Mouse (Mus musculus) granulocyte monocyte progenitor cell, adult 5-6 weeks (primary cell): ENCODE measurements around the gene Spc24. TPM values are rescaled to one million over a fixed set of nuclear protein-coding genes. Genes with fewer than 3 reads are reported as not detected.
"Not testable (repeated sequence)": the region's sequence is repeated elsewhere in the genome, so short reads cannot be mapped to it uniquely, and the experiment has no call there.

ENCODE experiments used
- ATAC-seq: replicated peaks from 2 replicates; pipeline ENCODE4 v1.8.0; 2016; ENCODE audit warnings: mild to moderate bottlenecking, moderate TSS enrichment, inconsistent platforms; ENCODE audit not compliant: poor library complexity, severe bottlenecking
- total RNA-seq, 2 experiments: library from RNA; stranded (forward) in 1 of 2; stranded (reverse) in 1 of 2; fragments of 200-712, 200-1000 nt in 1 of 2; fragments of >200 nt in 1 of 2; fragmentation: Nextera tagmentation in 1 of 2; gene quantifications; 2 replicates each; pipeline ENCODE4 v1.2.3; 2014 to 2017

The Spc24 gene
- total RNA-seq (2014; fragmentation: Nextera tagmentation) (31.4 and 46.5 TPM in 2 replicates), total RNA-seq (2017) (117 and 138 TPM in 2 replicates)

DNA sequence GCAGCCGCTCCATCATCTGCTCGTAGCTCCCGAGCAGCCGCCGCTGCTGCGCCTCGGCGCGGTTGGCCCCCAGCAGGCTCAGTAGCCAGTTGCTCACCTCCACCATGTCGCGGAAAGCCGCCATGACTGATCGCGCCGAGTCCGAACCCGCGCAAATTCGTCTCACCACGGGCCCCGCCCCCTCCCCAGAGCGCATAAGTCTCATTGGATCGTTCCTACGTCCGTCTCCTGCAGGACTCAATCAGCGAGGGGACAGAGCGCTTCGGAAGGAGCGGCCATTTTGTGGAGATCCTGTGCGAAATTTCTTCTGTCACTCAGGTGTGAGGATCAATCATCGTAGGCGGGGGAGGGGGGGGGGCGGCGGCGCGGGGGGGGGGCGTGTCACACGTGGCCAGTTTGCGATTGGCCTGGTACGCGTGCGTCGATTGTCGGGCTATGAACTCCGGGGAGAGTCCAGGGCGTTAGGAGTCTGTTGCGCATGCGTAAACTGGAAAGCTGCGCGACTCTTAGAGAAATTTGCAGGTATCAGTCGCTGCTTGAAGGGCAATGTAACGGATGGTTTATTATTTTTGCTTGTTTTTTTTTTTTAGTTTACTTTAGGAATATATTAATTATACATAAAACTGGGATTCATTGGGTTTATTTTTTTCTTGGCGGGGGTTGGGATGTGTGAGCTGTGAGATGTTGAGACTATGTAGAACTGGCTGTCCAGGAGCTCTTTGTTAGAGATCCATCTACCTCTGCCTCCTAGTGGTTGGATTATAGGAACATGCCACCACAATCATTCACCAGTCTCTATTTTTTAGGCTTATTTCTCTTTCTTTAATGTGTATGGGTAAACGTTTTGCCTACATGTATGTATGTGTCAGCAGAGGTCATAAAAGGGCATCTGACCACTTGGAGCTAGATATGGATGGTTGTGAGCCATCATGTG is at the start of gene Spc24:
Gene Spc24 (minus strand): TSS at position 149 of the 934 bp plus-strand sequence.
- peak; percentile 93 for ATAC-seq

- 0 out of 2 replicates have a peak, but pooled peaks have one; percentile 21 for ATAC-seq
These were observed 48.5 kb upstream of the Spc24 start for GRCm38 (mm10) chr9:21808561-21808960.

GRCm38 (mm10) chr9:21806976-21807375 is 46.9 kb upstream of the Spc24 start:
- no peak for ATAC-seq

DNA sequence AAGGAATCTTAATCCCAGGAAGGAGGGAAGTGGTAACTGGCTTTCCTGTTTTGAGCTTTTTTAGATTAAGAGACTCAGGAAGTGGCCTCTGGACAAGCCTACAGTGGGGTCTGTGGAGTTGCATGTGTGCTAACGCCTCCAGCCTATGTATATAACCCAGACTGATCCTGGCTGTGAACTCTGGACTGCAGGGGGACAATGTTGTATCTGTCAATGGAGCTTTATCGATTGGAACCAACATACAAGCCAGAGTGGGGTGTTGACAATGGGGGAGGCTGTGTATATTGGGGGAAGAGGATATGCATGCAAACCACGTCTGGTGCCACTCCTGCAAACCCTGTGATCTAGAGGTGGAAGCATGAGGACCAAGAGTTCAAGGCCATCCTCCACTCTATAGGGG is 46.3 kb upstream of the Spc24 start:
- peak; percentile 15; the same call in 1 of the 2 replicates for ATAC-seq

DNA sequence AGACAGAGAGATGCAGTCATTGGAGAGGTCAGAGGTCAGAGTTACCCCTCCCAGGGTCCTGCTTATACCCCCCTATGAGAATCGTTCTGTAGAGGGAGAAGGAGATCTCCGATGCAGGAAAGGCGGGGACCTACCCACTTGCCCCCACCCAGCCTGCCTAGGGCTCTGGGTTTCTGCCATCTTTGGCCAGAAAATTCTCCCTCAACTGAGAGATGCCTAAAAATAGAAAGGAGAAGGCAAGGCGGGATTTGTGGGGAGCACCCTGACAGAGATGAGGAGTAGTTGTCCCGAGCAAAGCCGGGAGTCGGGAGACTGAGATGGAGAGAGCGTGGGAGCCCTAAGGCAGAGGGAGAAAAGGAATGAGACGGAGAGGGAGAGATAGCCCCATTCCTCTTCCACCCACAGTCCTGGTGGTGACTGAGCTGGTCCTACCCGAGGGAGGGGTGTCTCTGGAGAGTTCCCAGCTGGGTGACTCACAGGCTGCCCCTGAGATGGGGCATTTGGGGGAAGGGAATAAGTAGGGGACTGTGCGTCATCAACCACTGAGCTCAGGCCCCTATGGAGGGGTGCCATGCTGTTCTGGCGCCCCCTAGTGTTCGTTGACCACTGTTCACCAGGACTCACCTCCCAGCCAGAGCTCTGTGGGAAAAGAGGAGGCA is 44.0 kb upstream of the Spc24 start:
- ATAC-seq = peak; percentile 84

GRCm38 (mm10) chr9:21801591-21801990 is 41.5 kb upstream of the Spc24 start:
- ATAC-seq = no peak

GRCm38 (mm10) chr9:21801121-21801520 is 41.0 kb upstream of the Spc24 start:
- ATAC-seq = no peak

DNA sequence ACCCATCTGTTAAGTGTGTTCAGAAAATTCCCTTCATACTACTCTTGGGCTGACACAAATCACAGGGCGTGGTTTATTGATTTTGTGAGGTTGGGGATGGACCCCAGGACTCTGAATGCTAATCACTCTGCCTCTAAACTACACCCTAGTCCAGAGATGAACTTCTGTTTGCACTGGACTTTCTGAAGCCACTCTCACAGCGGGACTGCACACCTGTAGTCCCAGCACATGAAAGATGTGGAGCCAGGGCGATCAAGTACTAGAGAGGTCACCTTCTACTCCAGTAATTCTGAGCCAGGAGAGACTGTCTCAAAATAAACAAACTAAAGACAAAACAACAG is 38.9 kb upstream of the Spc24 start:
- no peak for ATAC-seq

GRCm38 (mm10) chr9:21798345-21799009 is 38.4 kb upstream of the Spc24 start, which contains the start of gene Kank2:
Kank2 (minus strand) TSS chr9:21798744.
- ATAC-seq = peak; percentile 80

DNA sequence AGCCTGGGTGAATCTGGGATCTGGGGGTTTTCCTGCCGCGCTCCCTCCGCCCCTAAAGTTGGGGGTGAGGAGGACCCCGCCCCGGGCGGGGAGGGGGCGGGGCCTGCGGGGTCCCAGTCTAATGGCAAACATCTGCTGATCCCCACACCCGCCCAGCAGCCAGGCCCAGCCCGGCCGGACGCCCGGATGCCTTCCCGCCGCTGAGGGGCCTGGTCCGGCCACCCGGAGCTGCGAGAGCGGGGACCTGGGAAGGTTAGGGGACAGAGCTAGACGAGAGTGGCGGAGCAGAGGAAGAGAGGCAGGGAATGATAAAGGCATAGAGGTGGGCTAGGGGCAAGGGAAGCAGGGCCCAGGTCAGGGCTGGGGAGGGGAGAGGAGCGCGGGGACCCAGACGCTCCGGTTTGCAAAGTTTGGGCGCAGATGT is 37.8 kb upstream of the Spc24 start:
- peak; percentile 9; the same call in 1 of the 2 replicates for ATAC-seq

DNA sequence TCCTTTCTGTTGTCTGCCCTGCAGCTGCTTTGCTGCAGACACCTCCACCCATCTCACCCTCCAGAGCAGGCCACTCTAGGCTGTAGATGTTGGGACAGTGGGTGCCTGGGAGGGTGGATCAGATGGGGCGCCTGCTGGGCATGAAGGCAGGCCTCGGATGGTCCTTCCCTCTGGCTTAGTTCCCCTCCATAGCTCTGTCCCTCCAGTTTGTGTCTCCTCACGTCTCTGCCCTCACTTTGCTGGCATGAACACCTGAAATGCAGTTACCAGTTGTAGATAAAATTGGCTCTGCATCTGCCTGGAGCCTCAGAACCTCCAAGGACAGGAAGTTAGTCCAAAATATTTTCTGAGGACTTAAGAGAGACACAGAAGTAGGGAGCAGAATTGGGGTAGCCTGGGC is 36.8 kb upstream of the Spc24 start:
- ATAC-seq = no peak

DNA sequence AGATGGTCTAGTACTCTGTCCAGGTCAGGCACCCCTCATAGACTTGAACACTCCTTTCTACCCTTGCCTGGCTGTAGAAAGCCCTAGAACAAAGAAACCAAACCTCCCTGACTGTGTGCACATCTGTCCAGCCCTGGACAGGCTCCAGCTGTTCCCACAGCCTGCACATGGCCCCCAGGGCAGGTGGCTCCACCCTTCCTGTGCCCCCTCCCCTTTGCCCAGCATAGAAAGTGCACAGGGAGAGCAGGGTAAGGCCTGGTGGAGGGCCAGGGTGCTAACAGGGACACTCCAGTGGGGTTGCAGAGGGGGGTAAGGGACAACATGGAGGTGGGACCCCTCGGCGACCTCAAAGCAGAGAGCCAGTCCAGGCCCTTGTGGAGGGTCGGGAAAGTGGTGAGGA is 36.2 kb upstream of the Spc24 start:
- ATAC-seq = no peak

- ATAC-seq = no peak
These were observed 35.5 kb upstream of the Spc24 start for GRCm38 (mm10) chr9:21795579-21795978.

DNA sequence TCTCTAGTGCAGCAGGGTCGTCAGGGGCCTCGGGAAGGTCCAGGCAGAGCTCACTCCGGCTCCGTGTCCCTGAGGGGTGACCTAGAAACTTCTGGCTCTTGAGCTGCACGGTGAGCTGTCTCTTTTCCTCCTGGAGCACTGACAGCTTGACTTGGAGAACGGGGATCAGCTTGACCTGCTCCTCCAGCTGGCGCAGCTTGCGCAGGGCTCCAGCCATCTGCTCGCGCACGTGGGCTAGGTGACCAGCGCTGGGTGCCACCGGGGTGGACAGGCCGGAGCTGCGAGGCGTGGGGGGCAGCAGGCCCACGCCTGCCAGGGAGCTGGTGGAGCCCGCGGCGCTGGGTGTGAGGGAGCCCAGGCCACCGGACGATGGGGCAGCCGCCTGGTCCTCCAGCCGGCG is 34.8 kb upstream of the Spc24 start:
- no peak for ATAC-seq

DNA sequence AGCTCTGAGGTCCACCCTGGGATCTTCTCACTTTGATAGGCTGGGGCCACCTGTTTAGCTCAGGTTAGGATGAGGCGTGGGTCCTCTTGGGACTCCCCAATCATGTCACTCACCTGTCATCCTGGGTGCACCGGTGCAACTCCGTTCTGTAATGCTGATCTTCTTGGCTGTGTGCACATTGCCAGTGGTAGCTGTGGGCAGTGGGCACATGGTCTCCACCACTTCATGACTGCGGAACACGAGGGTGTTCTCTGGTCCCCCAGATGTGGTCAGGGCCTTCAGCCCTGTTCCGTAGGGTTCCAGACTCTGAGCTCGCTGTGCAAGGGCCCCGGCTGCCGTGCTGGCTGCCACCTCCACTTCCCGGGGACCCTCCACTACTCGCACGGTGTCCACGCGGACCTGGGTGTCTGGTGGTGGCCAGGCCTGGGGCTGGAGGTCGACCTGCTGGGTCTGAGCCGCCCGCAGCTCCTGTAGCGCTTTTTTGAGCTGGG is 34.3 kb upstream of the Spc24 start:
- no peak for ATAC-seq

GRCm38 (mm10) chr9:21793507-21793906 is 33.4 kb upstream of the Spc24 start:
- ATAC-seq = not testable (repeated sequence)

GRCm38 (mm10) chr9:21792644-21793043 is 32.5 kb upstream of the Spc24 start:
- ATAC-seq = peak; percentile 66

DNA sequence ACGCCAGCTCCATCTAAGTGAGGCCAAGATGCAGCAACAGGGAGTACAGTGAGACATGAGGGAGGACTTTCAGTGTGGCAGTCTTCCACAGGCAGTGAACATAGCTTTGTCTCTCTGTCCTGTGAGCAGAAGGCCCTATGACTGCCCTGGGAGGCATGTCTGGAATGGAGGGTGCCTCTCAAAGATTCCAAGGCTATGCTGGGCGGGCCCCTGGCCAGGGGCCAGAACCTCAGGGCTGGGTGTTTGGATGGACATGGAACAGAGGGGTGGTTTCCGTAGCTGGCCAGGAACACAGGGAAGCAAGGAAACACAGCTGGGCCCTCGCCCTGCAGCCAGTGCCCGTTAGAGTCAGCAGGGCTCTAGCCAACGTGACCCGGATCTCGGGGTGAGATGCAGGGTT is 31.8 kb upstream of the Spc24 start:
- no peak for ATAC-seq

DNA sequence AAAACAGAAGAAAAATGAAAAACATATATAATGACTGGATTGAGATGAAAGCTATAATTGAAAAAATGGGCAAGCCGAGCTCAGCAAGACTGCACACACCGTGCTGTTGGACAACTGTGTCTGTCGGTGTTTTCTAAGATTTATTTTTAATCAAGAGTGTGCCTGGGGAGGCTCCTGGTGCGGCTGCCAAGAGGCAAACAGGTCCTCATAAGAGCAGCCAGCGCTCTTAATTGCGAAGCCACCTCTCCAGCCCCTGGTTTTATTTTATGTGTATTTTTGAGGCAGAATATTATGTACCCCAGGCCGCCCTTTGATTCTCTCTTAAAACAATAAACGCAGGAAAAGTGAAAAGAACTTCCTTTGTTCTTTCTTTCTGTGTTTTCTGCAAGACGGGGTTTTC is 28.1 kb upstream of the Spc24 start:
- ATAC-seq = no peak

- no peak for ATAC-seq
These were observed 27.6 kb upstream of the Spc24 start for GRCm38 (mm10) chr9:21787654-21788053.

DNA sequence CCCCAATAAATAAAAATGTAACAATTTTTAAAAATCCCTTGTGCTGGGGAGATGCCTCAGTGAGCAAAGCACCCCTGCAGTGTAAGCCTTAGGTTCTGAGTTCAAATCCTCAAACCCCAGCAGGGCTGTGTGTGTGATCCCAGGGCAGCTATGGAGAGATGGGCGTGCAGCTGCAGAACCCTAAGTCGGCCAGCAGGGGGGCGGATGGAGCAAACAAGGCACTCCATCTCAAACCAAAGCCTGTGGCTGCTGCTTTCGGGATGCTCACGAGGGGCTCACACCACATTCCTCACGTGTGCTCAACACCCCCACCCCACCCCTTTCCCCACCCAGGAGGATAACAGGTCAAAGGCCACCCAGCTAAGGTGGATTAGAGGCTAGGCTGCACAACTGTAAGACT is 26.8 kb upstream of the Spc24 start:
- peak; percentile 87 for ATAC-seq
